Mouse (Mus musculus): ENCODE results near the gene Gm10408.
"Not testable (repeated sequence)": the region's sequence is repeated elsewhere in the genome, so short reads cannot be mapped to it uniquely, and the experiment has no call there.

Gene Gm10408

DNA sequence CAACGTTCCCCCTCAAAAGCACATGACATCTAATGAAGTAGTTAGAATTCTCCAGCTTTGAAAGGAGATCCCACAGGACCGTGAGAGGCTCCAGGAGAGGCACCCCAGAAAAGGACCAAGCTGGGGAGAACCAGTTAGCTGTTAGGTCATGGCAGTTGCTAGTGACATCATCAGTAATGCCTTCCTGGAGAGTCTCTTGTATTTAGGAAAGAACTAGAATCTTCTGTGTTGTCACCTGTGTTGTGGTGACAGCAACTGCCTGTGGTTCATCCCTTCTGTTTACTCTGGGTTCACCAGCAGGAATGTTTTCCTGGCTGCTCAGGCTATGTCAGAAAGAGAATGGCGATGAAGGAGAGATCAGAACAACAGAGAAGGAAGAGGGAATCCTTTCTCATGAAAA lies at the start of gene Gm10408:
Gm10408 (plus strand) TSS at position 301 of the 400 bp plus-strand sequence.
- not testable (repeated sequence) for DNase-seq

DNA sequence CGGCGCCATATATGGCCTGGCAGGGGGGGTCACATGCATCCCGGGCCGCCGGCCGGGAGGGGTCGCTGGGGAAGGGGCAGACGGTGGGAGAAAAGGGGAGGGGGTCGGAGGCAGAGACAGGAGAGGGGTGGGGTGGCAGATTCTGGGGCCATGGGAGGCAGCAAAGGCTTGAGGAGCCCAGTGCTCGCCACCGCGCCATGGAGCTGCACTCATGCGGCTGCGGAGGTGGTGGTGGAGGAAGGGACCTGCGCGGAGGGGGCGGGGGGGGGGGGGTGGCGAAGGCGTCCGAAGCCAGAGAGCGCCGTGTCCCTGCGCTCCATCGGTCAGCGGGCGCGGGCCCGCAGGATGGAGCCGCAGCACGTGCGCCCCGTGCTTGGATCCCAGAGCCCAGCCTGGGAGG lies 36.9 kb upstream of the Gm10408 start, which contains the start of gene Gm10409:
Gm10409 (plus strand) TSS at position 301 of the 400 bp plus-strand sequence.
- DNase-seq, result not testable (repeated sequence)

DNA sequence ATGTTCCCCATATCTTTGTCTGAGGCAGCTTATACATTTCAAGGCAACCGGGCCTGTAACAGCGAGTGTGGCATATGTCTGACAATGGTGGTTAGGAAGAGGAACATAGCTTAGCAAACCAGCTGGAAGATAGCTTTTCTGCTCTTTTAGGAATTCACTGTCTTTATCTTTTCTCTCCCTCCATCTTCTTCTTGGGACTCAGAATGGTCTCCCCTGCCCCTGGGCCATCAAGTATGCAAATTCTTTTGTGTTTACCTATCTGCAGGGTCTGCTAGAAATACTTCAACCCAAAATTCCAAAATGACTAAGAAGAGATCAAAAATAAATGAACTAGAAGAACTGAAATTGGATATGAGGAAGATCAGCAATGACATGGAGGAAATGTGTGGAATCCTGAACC lies 21.4 kb upstream of the Gm10408 start, which contains the start of gene Gm3005:
Gm3005 (plus strand) TSS at position 301 of the 400 bp plus-strand sequence.
- not testable (repeated sequence) for DNase-seq

Measured in thymus, postnatal 25 days (tissue).